Mouse (Mus musculus) CH12.LX (cell line): Measurements from ENCODE around the gene Itprid1. TPM values are rescaled to one million over a fixed set of nuclear protein-coding genes. Genes with fewer than 3 reads are reported as not detected.

Experiments
- DNase-seq: peaks from one replicate; pipeline ENCODE4 v3.0.0-alpha.2; 2013; ENCODE audit errors: extremely low read depth
- H3K27ac ChIP-seq: 2 replicates; pipeline ENCODE4 v1.5.1; 2012; ENCODE audit warnings: low read depth, mild to moderate bottlenecking, control low read depth, moderate library complexity; ENCODE audit not compliant: insufficient read depth
- H3K27me3 ChIP-seq: replicated peaks from 2 replicates; pipeline ENCODE3; 2012; ENCODE audit warnings: inconsistent platforms
- H3K36me3 ChIP-seq, 2 experiments: replicated peaks in 1 of 2; 2 replicates each; pipeline versions ENCODE3 to v1.6.1; 2012; ENCODE audit warnings: inconsistent platforms in 1 of 2, low read length in 1 of 2, mild to moderate bottlenecking in 1 of 2, mixed read lengths in 1 of 2, moderate library complexity in 1 of 2; ENCODE audit not compliant: control insufficient read depth in 1 of 2, insufficient read depth in 1 of 2
- H3K4me1 ChIP-seq, 2 experiments: 2 replicates each; pipeline ENCODE4 v1.6.1; 2012; ENCODE audit warnings: inconsistent platforms in 1 of 2, moderate library complexity in 1 of 2; ENCODE audit not compliant: insufficient read depth in 2 of 2, control insufficient read depth in 1 of 2
- H3K4me2 ChIP-seq: 2 replicates; pipeline ENCODE4 v1.6.1; 2012; ENCODE audit warnings: low read depth, mild to moderate bottlenecking, control low read depth; ENCODE audit not compliant: poor library complexity, insufficient read depth, severe bottlenecking
- H3K4me3 ChIP-seq, 3 experiments: fragments of 150-350 bp in 1 of 3; sonication (generic) in 1 of 3; replicated peaks in 1 of 3; 2 replicates each; pipeline versions ENCODE3 to v1.5.1; 2011 to 2012; ENCODE audit warnings: low read depth in 2 of 3, low read length in 2 of 3, mild to moderate bottlenecking in 2 of 3, moderate library complexity in 2 of 3, control low read depth in 1 of 3, improper control_type of control experiment in 1 of 3, inconsistent platforms in 1 of 3, mixed read lengths in 1 of 3; ENCODE audit not compliant: poor library complexity in 1 of 3
- H3K79me2 ChIP-seq: replicated peaks from 2 replicates; pipeline ENCODE4 v1.6.1; 2012; ENCODE audit warnings: mild to moderate bottlenecking, moderate library complexity; ENCODE audit not compliant: control insufficient read depth, poor library complexity, insufficient read depth, severe bottlenecking; ENCODE audit errors: extremely low read depth
- H3K9ac ChIP-seq: 2 replicates; pipeline ENCODE4 v1.6.1; 2012; ENCODE audit warnings: low read depth, mild to moderate bottlenecking, control low read depth, moderate library complexity; ENCODE audit not compliant: insufficient read depth
- H3K9me3 ChIP-seq: replicated peaks from 2 replicates; pipeline ENCODE3; 2012; ENCODE audit warnings: low read length, inconsistent platforms, mixed read lengths
- BHLHE40 ChIP-seq: IDR thresholded peaks from 2 replicates; pipeline ENCODE4 v1.6.1; 2011; ENCODE audit warnings: mild to moderate bottlenecking, low read depth, low read length, improper control_type of control experiment
- CHD1 ChIP-seq: IDR thresholded peaks from 2 replicates; pipeline ENCODE4 v1.6.1; 2012; ENCODE audit warnings: low read depth, low read length, improper control_type of control experiment, inconsistent platforms
- CTCF ChIP-seq, 2 experiments: IDR thresholded peaks in 1 of 2; conservative IDR thresholded peaks in 1 of 2; 2 replicates each; pipeline ENCODE4 v1.5.1; 2011 to 2012; ENCODE audit warnings: low read depth in 2 of 2, low read length in 2 of 2, improper control_type of control experiment in 1 of 2, inconsistent platforms in 1 of 2, mild to moderate bottlenecking in 1 of 2, moderate library complexity in 1 of 2
- E2F4 ChIP-seq: IDR thresholded peaks from 2 replicates; pipeline ENCODE4 v1.6.1; 2011; ENCODE audit warnings: low read depth, low read length, improper control_type of control experiment; ENCODE audit not compliant: insufficient replicate concordance
- EP300 ChIP-seq: IDR thresholded peaks from 2 replicates; pipeline ENCODE4 v1.6.1; 2011; ENCODE audit warnings: low read length, improper control_type of control experiment
- ETS1 ChIP-seq: conservative IDR thresholded peaks from 2 replicates; pipeline ENCODE4 v1.6.1; 2012; ENCODE audit warnings: low read depth, mild to moderate bottlenecking, inconsistent platforms, low read length, improper control_type of control experiment, moderate library complexity
- HCFC1 ChIP-seq: IDR thresholded peaks from 2 replicates; pipeline ENCODE4 v1.6.1; 2012; ENCODE audit warnings: low read depth, mild to moderate bottlenecking, inconsistent platforms, low read length, improper control_type of control experiment
- JUN ChIP-seq: IDR thresholded peaks from 2 replicates; pipeline ENCODE4 v1.6.1; 2011; ENCODE audit warnings: low read depth, mild to moderate bottlenecking, low read length, improper control_type of control experiment, moderate library complexity; ENCODE audit not compliant: insufficient read depth
- JUND ChIP-seq: conservative IDR thresholded peaks from 2 replicates; pipeline ENCODE4 v1.6.1; 2011; ENCODE audit warnings: low read depth, low read length, improper control_type of control experiment
- MAZ ChIP-seq: IDR thresholded peaks from 2 replicates; pipeline ENCODE4 v1.6.1; 2012; ENCODE audit warnings: low read depth, mild to moderate bottlenecking, inconsistent platforms, low read length, improper control_type of control experiment, moderate library complexity
- MXI1 ChIP-seq: IDR thresholded peaks from 2 replicates; pipeline ENCODE4 v1.6.1; 2011; ENCODE audit warnings: mild to moderate bottlenecking, low read depth, low read length, improper control_type of control experiment
- MYC ChIP-seq: IDR thresholded peaks from 2 replicates; pipeline ENCODE4 v1.6.1; 2011; ENCODE audit warnings: low read depth, mild to moderate bottlenecking, improper control_type of control experiment, low read length
- NRF1 ChIP-seq: IDR thresholded peaks from 2 replicates; pipeline ENCODE4 v1.6.1; 2014; ENCODE audit warnings: low read depth, mild to moderate bottlenecking, inconsistent platforms, low read length, improper control_type of control experiment, moderate library complexity
- POLR2AphosphoS2 ChIP-seq: IDR thresholded peaks from 2 replicates; pipeline ENCODE4 v1.6.1; 2011; ENCODE audit warnings: low read depth, low read length, improper control_type of control experiment
- SMC3 ChIP-seq: IDR thresholded peaks from 2 replicates; pipeline ENCODE4 v1.6.1; 2011; ENCODE audit warnings: low read depth, low read length, improper control_type of control experiment
- UBTF ChIP-seq: IDR thresholded peaks from 2 replicates; pipeline ENCODE4 v1.6.1; 2012; ENCODE audit warnings: low read depth, mild to moderate bottlenecking, inconsistent platforms, low read length, improper control_type of control experiment, moderate library complexity
- USF2 ChIP-seq: conservative IDR thresholded peaks from 2 replicates; pipeline ENCODE4 v1.6.1; 2011; ENCODE audit warnings: low read depth, low read length, improper control_type of control experiment
- ZC3H11A ChIP-seq: IDR thresholded peaks from 2 replicates; pipeline ENCODE4 v1.6.1; 2012; ENCODE audit warnings: low read depth, mild to moderate bottlenecking, inconsistent platforms, low read length, improper control_type of control experiment
- ZMIZ1 ChIP-seq: IDR thresholded peaks from 2 replicates; pipeline ENCODE4 v1.6.1; 2012; ENCODE audit warnings: low read depth, mild to moderate bottlenecking, inconsistent platforms, low read length, improper control_type of control experiment
- dilution Hi-C: fragments of 300-500 bp; cut with MboI; formaldehyde crosslinking; loops from 2 replicates; pipeline ENCODE4 v1.14.3; 2020; ENCODE audit warnings: low sequenced_read_pairs; ENCODE audit not compliant: extremely low pct_unique_long_range_greater_than_20kb, extremely low pct_ligation_motif_present
- in situ Hi-C: fragments of 300-500 bp; cut with MboI; formaldehyde crosslinking; loops from 3 replicates; pipeline ENCODE4 v1.14.3; 2019; ENCODE audit warnings: low sequenced_read_pairs, low pct_ligation_motif_present, low pct_unique_long_range_greater_than_20kb, mixed read lengths
- polyA plus RNA-seq: library from polyadenylated mRNA; unstranded; fragments of >175 nt; gene quantifications from 2 replicates; pipeline ENCODE4 v1.2.1, GENCODE M21; 2012; ENCODE audit warnings: low read depth; ENCODE audit not compliant: insufficient read length
- total RNA-seq, 2 experiments: library from RNA; depleted of rRNA; stranded (reverse); fragments of 300-350 nt in 1 of 2; fragments of >200 nt in 1 of 2; gene quantifications; 2 replicates each; pipeline ENCODE4 v1.2.3; 2012 to 2014

Itprid1 gene
- total and polyA plus RNA-seq, 3 experiments = 0.11 TPM; not detected in 1

- dilution Hi-C loops = no loop called here
- Histone ChIP-seq H3K4me1 (peaks cover 0 to 7% of the 10 kb centered on the region in 2 experiments; a peak in 2 of 4 replicates), H3K27ac (no peak overlapping the region), H3K36me3 (no peaks in the 10 kb centered on the region), H3K4me2 (no peak overlapping the region), H3K79me2 (no peaks in the 10 kb centered on the region), H3K4me3 (no peak overlapping the region), H3K27me3 (no peaks in the 10 kb centered on the region), H3K9ac (no peak overlapping the region), H3K9me3 (no peaks in the 10 kb centered on the region)
- TF ChIP-seq CHD1 = no peak
- TF ChIP-seq ZC3H11A = no peak
- TF ChIP-seq POLR2AphosphoS2 = no peak
- no peak for TF ChIP-seq HCFC1
- no peak for TF ChIP-seq JUND
- TF ChIP-seq JUN = no peak
- TF ChIP-seq MYC = no peak
- no peak for TF ChIP-seq UBTF
- DNase-seq = no peak
- in situ Hi-C loops = no loop called here
Measured at GRCm38 (mm10) chr6:55879356-55879960, 42.8 kb downstream of the Itprid1 start.

GRCm38 (mm10) chr6:55880886-55881285 is 44.2 kb downstream of the Itprid1 start:
- H3K4me2 ChIP-seq = no peak overlapping the region
- TF ChIP-seq USF2 (no peak), BHLHE40 (no peak), SMC3 (no peak), UBTF (no peak), MYC (no peak), MAZ (no peak), E2F4 (no peak), HCFC1 (no peak), NRF1 (no peak), ETS1 (no peak), EP300 (no peak), MXI1 (no peak), CTCF (conservative IDR thresholded peaks at IDR 0.05 in 1 of 2, IDR thresholded peaks at IDR 0.05 in 1 of 2; ENCODE audit: low read depth in 2 of 2, low read length in 2 of 2) (no peak), ZMIZ1 (no peak)
- peaks cover 0 to 7% of the 10 kb centered on the region in 2 experiments; a peak in 2 of 4 replicates for H3K4me1 ChIP-seq
- H3K27ac ChIP-seq = no peak overlapping the region
- no peaks in the 10 kb centered on the region for H3K9me3 ChIP-seq
- no peak overlapping the region for H3K4me3 ChIP-seq
- H3K36me3 ChIP-seq = no peaks in the 10 kb centered on the region
- no peaks in the 10 kb centered on the region for H3K79me2 ChIP-seq
- in situ Hi-C loops = no loop called here
- H3K9ac ChIP-seq = no peak overlapping the region
- DNase-seq = no peak
- no peaks in the 10 kb centered on the region for H3K27me3 ChIP-seq
- dilution Hi-C loops = no loop called here
